Mouse (Mus musculus) lung, postnatal 0 days (tissue): ENCODE results near the gene Gm20388.

Source experiments
- CTCF ChIP-seq: IDR thresholded peaks from 2 replicates; pipeline ENCODE4 v1.5.1; 2016; ENCODE audit warnings: antibody characterized with exemption, mild to moderate bottlenecking
- EP300 ChIP-seq: IDR thresholded peaks from 2 replicates; pipeline ENCODE4 v1.6.1; 2016; ENCODE audit warnings: antibody characterized with exemption, mild to moderate bottlenecking, control low read depth

DNA sequence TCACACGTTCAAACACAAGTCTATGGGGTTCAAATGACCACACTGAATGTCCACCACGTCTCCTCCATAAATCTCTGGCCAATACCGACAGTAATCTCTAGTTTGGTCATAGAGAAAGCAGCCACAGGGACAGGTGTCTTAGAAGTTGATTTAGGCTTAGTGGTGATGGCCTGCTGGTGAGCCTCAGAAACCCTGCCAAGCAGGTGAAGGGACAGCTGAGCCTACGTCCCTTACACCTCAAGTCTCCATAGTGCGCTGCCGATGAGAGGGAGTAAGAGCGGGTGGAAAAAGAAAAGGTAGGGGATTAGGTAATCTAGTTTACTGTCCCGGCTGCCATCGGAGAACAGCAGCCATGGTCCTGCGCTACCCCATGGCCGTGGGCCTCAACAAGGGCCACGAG lies 2925.6 kb downstream of the Gm20388 start:
- TF ChIP-seq CTCF: no peak
- TF ChIP-seq EP300: no peak
